Mouse (Mus musculus): Measurements from ENCODE around the gene Exosc8. TPM values are rescaled to one million over a fixed set of nuclear protein-coding genes. Genes with fewer than 3 reads are reported as not detected.
"Not testable (repeated sequence)": the region's sequence is repeated elsewhere in the genome, so short reads cannot be mapped to it uniquely, and the experiment has no call there.

The Exosc8 gene
- total RNA-seq, 2 experiments from 2014 or later, result 219 to 254 TPM

GRCm38 (mm10) chr3:54736101-54736927, 1.1 kb upstream of the Exosc8 start:
- ATAC-seq (replicated peaks; ENCODE audit: poor library complexity), result peak; percentile 15; the same call in 1 of the 2 replicates

- ATAC-seq (replicated peaks; ENCODE audit: poor library complexity), result peak; percentile 76
Observed at GRCm38 (mm10) chr3:54734411-54735246, 564 bp downstream of the Exosc8 start.

- ATAC-seq (replicated peaks; ENCODE audit: poor library complexity), result no peak
Observed at GRCm38 (mm10) chr3:54732371-54732770, 2.8 kb downstream of the Exosc8 start.

- ATAC-seq (replicated peaks; ENCODE audit: poor library complexity), result no peak
Observed at GRCm38 (mm10) chr3:54731626-54732150, 3.5 kb downstream of the Exosc8 start.

GRCm38 (mm10) chr3:54728100-54728499, 7.1 kb downstream of the Exosc8 start:
- ATAC-seq (replicated peaks; ENCODE audit: poor library complexity), result no peak

- no peak for ATAC-seq (replicated peaks; ENCODE audit: poor library complexity)
Observed at GRCm38 (mm10) chr3:54727588-54727987, 7.6 kb downstream of the Exosc8 start.

- no peak for ATAC-seq (replicated peaks; ENCODE audit: poor library complexity)
Observed at GRCm38 (mm10) chr3:54725344-54725743, 9.8 kb downstream of the Exosc8 start.

- peak; percentile 91 for ATAC-seq (replicated peaks; ENCODE audit: poor library complexity)
Observed at GRCm38 (mm10) chr3:54723741-54724500, 11.3 kb downstream of the Exosc8 start.

- ATAC-seq (replicated peaks; ENCODE audit: poor library complexity), result peak; percentile 79
Observed at GRCm38 (mm10) chr3:54718947-54719346, 16.2 kb downstream of the Exosc8 start.

GRCm38 (mm10) chr3:54717348-54717747, 17.8 kb downstream of the Exosc8 start:
- ATAC-seq (replicated peaks; ENCODE audit: poor library complexity), result no peak

- ATAC-seq (replicated peaks; ENCODE audit: poor library complexity), result no peak
Observed at GRCm38 (mm10) chr3:54715461-54715860, 19.7 kb downstream of the Exosc8 start.

GRCm38 (mm10) chr3:54714253-54714652, 20.9 kb downstream of the Exosc8 start, which contains the start of gene Gm21958:
TSS of gene Gm21958 (minus strand) at chr3:54714353.
- ATAC-seq (replicated peaks; ENCODE audit: poor library complexity), result no peak

- ATAC-seq (replicated peaks; ENCODE audit: poor library complexity), result peak; percentile 94
Observed at GRCm38 (mm10) chr3:54708972-54709371, 26.2 kb downstream of the Exosc8 start.

GRCm38 (mm10) chr3:54704106-54704505, 31.1 kb downstream of the Exosc8 start:
- not testable (repeated sequence) for ATAC-seq (replicated peaks; ENCODE audit: poor library complexity)

- ATAC-seq (replicated peaks; ENCODE audit: poor library complexity), result no peak
Observed at GRCm38 (mm10) chr3:54699759-54700301, 35.4 kb downstream of the Exosc8 start.

GRCm38 (mm10) chr3:54693056-54693415, 42.2 kb downstream of the Exosc8 start:
- peak; percentile 26 for ATAC-seq (replicated peaks; ENCODE audit: poor library complexity)

- ATAC-seq (replicated peaks; ENCODE audit: poor library complexity), result peak; percentile 95
Observed at GRCm38 (mm10) chr3:54692202-54693055, 42.8 kb downstream of the Exosc8 start, which contains the start of gene Supt20. TSS of gene Supt20 (plus strand) at chr3:54692807.

- ATAC-seq (replicated peaks; ENCODE audit: poor library complexity), result 0 out of 2 replicates have a peak, but pooled peaks have one; percentile 27
Observed at GRCm38 (mm10) chr3:54689091-54689490, 46.1 kb downstream of the Exosc8 start.

GRCm38 (mm10) chr3:54687245-54687644, 47.9 kb downstream of the Exosc8 start:
- no peak for ATAC-seq (replicated peaks; ENCODE audit: poor library complexity)

All from megakaryocyte progenitor cell, adult 5-6 weeks (primary cell).